Mouse (Mus musculus): ENCODE results near the gene Katna1.
"Not testable (repeated sequence)": the region's sequence is repeated elsewhere in the genome, so short reads cannot be mapped to it uniquely, and the experiment has no call there.

Gene Katna1

GRCm38 (mm10) chr10:7725751-7726500 lies at the start of gene Katna1:
Gene Katna1, plus strand, starts transcription at chr10:7726000.
- DNase-seq (ENCODE audit: extremely low spot score, low spot score), result peak; percentile 95

GRCm38 (mm10) chr10:7680731-7681301 lies 45.0 kb upstream of the Katna1 start, which contains the start of the genes Pcmt1 and Lats1:
Gene Pcmt1, minus strand, starts transcription at chr10:7681136.
Gene Lats1, plus strand, starts transcription at chr10:7681214.
- peak; percentile 94 for DNase-seq (ENCODE audit: extremely low spot score, low spot score)

GRCm38 (mm10) chr10:7681343-7682025 lies 44.3 kb upstream of the Katna1 start:
- peak; percentile 83 for DNase-seq (ENCODE audit: extremely low spot score, low spot score)

- no peak for DNase-seq (ENCODE audit: extremely low spot score, low spot score)
Observed at GRCm38 (mm10) chr10:7682249-7682648, 43.6 kb upstream of the Katna1 start.

GRCm38 (mm10) chr10:7686902-7687301 lies 38.9 kb upstream of the Katna1 start:
- DNase-seq (ENCODE audit: extremely low spot score, low spot score), result no peak

GRCm38 (mm10) chr10:7695286-7695685 lies 30.5 kb upstream of the Katna1 start:
- DNase-seq (ENCODE audit: extremely low spot score, low spot score), result no peak

GRCm38 (mm10) chr10:7700120-7700519 lies 25.7 kb upstream of the Katna1 start:
- no peak for DNase-seq (ENCODE audit: extremely low spot score, low spot score)

- DNase-seq (ENCODE audit: extremely low spot score, low spot score), result no peak
Observed at GRCm38 (mm10) chr10:7702586-7702985, 23.2 kb upstream of the Katna1 start.

- no peak for DNase-seq (ENCODE audit: extremely low spot score, low spot score)
Observed at GRCm38 (mm10) chr10:7710121-7710520, 15.7 kb upstream of the Katna1 start.

GRCm38 (mm10) chr10:7712506-7712905 lies 13.3 kb upstream of the Katna1 start:
- DNase-seq (ENCODE audit: extremely low spot score, low spot score), result no peak

- no peak for DNase-seq (ENCODE audit: extremely low spot score, low spot score)
Observed at GRCm38 (mm10) chr10:7715056-7715455, 10.7 kb upstream of the Katna1 start.

- DNase-seq (ENCODE audit: extremely low spot score, low spot score), result no peak
Observed at GRCm38 (mm10) chr10:7726501-7726812, 657 bp downstream of the Katna1 start.

- no peak for DNase-seq (ENCODE audit: extremely low spot score, low spot score)
Observed at GRCm38 (mm10) chr10:7727011-7727410, 1.2 kb downstream of the Katna1 start.

- no peak for DNase-seq (ENCODE audit: extremely low spot score, low spot score)
Observed at GRCm38 (mm10) chr10:7731582-7731981, 5.8 kb downstream of the Katna1 start.

- no peak for DNase-seq (ENCODE audit: extremely low spot score, low spot score)
Observed at GRCm38 (mm10) chr10:7737122-7737521, 11.3 kb downstream of the Katna1 start.

- DNase-seq (ENCODE audit: extremely low spot score, low spot score), result no peak
Observed at GRCm38 (mm10) chr10:7737914-7738313, 12.1 kb downstream of the Katna1 start.

GRCm38 (mm10) chr10:7745528-7745927 lies 19.7 kb downstream of the Katna1 start:
- not testable (repeated sequence) for DNase-seq (ENCODE audit: extremely low spot score, low spot score)

GRCm38 (mm10) chr10:7748752-7749151 lies 23.0 kb downstream of the Katna1 start:
- DNase-seq (ENCODE audit: extremely low spot score, low spot score), result no peak

GRCm38 (mm10) chr10:7757544-7757943 lies 31.7 kb downstream of the Katna1 start:
- DNase-seq (ENCODE audit: extremely low spot score, low spot score), result no peak

- no peak for DNase-seq (ENCODE audit: extremely low spot score, low spot score)
Observed at GRCm38 (mm10) chr10:7772346-7772745, 46.5 kb downstream of the Katna1 start.

GRCm38 (mm10) chr10:7772769-7773168 lies 47.0 kb downstream of the Katna1 start:
- DNase-seq (ENCODE audit: extremely low spot score, low spot score), result no peak

- DNase-seq (ENCODE audit: extremely low spot score, low spot score), result no peak
Observed at GRCm38 (mm10) chr10:7775421-7775820, 49.6 kb downstream of the Katna1 start.

All from neural tube, embryonic 10.5 days (tissue).